Mouse (Mus musculus) embryo, embryonic 11 days (tissue): ENCODE data around the gene Limd2.
A peak's percentile ranks its signal among the peaks of the same experiment; 100 is the strongest.
"Not testable (repeated sequence)": the region's sequence is repeated elsewhere in the genome, so short reads cannot be mapped to it uniquely, and the experiment has no call there.

ENCODE experiments used
- DNase-seq: peaks from one replicate; pipeline ENCODE4 v3.0.0-alpha.2; 2015

Gene Limd2

DNA sequence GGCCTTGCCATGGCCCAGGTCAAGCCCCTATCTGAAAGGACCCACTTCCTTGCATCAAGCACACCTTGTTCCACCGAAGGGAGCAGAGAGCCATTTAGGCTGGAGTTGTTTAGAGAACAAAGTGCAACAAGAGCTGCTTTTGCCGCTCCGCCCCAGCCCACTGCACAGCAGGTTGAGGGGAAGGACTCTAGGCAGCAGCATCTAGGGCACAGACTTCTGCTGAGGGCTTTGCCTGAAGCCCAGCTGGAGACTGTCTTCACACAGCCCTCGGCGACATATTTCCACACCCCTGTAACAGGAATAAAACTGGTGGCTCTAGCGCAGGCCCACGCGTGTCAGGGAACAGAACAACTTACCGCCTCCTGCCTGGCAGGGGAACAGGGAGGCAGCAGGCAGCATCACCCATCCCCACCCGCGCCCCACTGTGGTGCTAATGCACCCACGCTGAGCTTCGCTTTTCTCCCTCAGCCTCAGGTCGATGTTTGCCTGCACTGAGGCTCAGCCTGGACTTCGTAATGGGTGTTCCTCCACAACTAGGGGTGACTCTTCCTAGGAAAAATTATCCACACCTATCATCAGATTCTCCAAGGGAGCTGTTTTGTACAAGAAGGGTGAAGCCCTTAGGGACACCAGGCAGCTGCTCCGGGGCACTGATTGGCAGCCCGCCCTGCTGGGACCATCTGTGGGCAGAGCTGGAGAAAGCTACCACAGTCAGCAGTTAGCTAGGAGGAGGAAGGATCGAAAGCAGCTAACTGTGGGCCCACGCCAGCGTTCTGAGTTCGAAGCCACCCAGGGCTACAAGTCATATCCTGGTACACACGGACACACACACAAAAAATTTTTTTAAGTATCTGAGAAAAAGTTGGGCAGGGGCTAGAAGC, at the start of gene Limd2, which contains the start of gene Gm10840:
Gene Limd2 (minus strand): TSS at position 20 of the 881 bp plus-strand sequence.
Gene Gm10840 (plus strand): TSS at position 10 of the 881 bp plus-strand sequence.
- DNase-seq: peak; percentile 72

- DNase-seq: no peak
Observed at GRCm38 (mm10) chr11:106202123-106202465, 41.4 kb upstream of the Limd2 start, which contains the start of gene Strada. Strada (minus strand) TSS chr11:106202168.

GRCm38 (mm10) chr11:106201337-106202122, 40.9 kb upstream of the Limd2 start:
- no peak for DNase-seq

- DNase-seq: no peak
Observed at GRCm38 (mm10) chr11:106200756-106201155, 40.1 kb upstream of the Limd2 start.

GRCm38 (mm10) chr11:106199997-106200396, 39.3 kb upstream of the Limd2 start:
- not testable (repeated sequence) for DNase-seq

DNA sequence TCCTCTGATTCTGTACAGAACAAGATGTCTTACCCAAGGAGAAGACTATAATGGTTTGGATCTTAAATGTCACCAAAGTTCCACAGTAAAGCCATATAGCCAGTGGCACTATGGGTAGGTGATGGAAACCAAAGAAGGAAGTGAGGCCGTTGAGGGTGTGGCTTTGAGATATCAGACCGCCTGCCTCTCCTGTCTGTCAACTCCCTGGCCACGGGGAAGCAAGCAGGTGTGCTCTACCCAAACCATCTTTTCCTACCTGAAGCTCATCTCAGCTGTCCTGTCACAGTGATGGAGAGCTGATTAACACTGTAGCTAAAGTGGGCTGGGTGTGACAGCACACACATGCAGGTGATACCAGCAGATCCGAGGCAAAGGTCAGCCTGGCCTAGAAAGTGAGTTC, 37.6 kb upstream of the Limd2 start:
- no peak for DNase-seq

DNA sequence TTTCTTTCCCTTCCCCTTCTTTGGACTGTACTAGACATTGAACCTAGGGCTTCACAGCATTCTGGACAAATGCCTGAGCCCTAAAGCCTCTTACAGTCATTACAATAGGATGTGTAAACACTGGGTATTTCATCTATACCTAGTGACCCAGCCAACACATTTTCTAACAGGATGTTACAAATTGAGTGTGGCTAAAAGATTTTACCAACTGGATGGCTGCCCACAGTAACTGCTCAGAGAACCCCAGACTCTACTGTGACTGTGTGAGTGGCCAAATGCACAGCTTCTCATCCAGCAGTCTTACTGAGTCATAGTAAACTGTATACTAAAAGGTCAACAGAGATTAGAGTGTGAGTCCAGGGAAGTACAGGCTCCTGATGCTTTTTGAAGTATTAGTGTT, 34.7 kb upstream of the Limd2 start:
- no peak for DNase-seq

DNA sequence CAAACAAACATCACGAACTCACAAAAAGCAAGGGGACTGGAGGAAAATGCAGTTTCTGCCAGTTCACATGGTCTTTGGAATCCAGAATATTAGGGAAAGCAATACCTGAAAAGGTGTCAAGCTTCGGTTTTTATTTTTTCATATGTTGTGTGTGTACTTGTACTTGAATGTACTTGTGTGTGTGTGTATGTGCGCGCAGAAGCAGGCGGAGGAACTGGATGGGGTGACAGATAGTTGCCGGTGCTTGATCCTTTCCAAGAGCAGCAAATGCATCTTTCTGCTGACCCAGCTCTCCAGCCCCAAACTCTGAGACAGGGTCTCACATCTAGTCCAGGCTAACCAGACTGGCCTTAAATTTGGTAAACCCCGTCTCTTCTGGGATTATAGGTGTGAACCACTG, 34.2 kb upstream of the Limd2 start:
- DNase-seq: no peak

- DNase-seq: no peak
Observed at GRCm38 (mm10) chr11:106194155-106194541, 33.5 kb upstream of the Limd2 start.

GRCm38 (mm10) chr11:106193371-106194154, 32.9 kb upstream of the Limd2 start:
- peak; percentile 98 for DNase-seq

- no peak for DNase-seq
Observed at GRCm38 (mm10) chr11:106192657-106193370, 32.2 kb upstream of the Limd2 start.

DNA sequence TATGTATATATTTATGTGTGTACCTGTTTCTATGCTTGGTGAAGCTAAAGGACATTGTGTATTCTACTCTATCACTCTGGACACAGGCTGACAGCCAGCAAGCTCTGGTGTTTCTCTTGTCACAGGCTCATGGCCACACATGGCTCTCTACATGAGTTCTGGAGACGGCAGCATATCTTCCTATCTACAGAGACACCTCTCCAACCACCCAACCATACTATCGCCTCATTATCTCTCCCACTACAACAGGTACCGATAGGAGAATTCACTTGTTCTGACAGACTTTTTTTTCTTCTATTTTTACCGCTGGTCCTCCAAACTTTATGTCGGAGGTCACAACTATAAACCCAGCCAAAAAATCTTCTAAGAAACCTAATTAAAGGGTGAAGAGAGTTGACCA, 31.6 kb upstream of the Limd2 start:
- DNase-seq: no peak

DNA sequence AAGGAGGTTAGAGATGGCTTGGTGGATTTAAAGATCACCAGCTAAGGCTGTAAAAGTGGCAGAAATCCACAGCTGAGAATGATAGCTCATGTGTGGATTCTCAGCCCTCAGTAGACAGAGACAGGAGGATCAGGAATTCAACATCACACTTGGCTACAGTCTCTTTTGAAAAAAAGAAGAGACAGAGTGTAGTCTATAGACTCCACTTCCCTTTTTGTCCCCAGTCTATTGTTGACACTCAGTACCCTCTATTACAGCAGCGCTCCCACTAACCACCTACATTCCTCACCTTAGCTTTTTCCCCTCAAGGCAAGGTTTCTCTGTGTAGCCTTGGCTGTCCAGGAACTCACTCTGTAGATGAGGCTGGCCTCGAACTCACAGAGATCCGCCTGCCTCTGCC, 31.1 kb upstream of the Limd2 start:
- DNase-seq: no peak

DNA sequence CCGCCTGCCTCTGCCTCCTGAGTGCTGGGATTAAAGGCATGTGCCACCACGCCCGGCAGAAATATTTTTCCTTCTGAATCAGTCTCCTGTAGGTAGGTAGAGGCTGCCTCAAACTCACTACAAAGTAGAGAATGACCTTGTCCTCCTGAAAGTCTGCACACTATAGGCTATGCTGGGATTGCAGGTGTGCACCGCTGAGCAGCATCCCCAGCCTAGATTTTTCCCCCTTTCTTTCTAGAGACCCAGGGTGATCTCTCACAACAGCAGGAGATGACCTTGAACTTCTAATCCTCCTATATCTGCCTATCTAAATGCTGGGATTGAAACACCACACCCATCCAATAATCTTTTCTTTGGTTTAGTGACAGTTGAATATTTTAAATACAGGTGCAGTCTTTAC, 26.7 kb upstream of the Limd2 start:
- DNase-seq: no peak

- no peak for DNase-seq
Observed at GRCm38 (mm10) chr11:106180449-106180801, 19.8 kb upstream of the Limd2 start.

- DNase-seq: no peak
Observed at GRCm38 (mm10) chr11:106179711-106180448, 19.2 kb upstream of the Limd2 start.

- no peak for DNase-seq
Observed at GRCm38 (mm10) chr11:106178036-106178782, 17.5 kb upstream of the Limd2 start.

GRCm38 (mm10) chr11:106176372-106176771, 15.7 kb upstream of the Limd2 start:
- DNase-seq: no peak

- no peak for DNase-seq
Observed at GRCm38 (mm10) chr11:106175081-106175480, 14.4 kb upstream of the Limd2 start.

GRCm38 (mm10) chr11:106174372-106174771, 13.7 kb upstream of the Limd2 start:
- no peak for DNase-seq

DNA sequence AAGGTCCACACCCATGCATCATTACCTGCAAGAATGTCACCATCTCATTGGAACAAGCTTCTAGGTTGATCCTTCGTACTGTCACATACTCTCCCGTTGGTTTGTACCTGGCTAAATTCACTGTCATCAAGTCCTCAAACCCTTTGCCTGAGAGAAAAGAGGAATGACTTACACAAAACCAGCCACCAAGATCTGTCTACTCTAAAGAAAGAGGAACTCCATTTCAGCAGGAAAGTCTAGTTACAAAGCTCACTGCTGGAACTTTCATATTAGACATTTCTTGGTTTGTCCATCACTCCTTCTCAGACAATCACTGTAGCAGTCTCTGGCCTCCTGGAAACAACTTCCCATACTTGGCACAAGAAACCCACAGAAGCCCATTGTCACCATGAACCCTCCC, 12.6 kb upstream of the Limd2 start:
- DNase-seq: no peak
